Mouse (Mus musculus) kidney, adult 2 months (tissue): ENCODE data around the gene Tfpi2. TPM values are rescaled to one million over a fixed set of nuclear protein-coding genes. Genes with fewer than 3 reads are reported as not detected.

Source experiments
- DNase-seq: peaks from one replicate; pipeline ENCODE4 v3.0.0; 2021
- H3K27ac ChIP-seq: fragments of 200-500 bp; 2 replicates; pipeline ENCODE4 v1.5.1; 2012; ENCODE audit warnings: low read depth, low read length, control low read depth, inconsistent platforms; ENCODE audit not compliant: insufficient read depth
- H3K27me3 ChIP-seq: fragments of 200-500 bp; replicated peaks from 2 replicates; pipeline ENCODE4 v1.6.1; 2012; ENCODE audit warnings: mild to moderate bottlenecking, moderate library complexity, low read length, inconsistent platforms; ENCODE audit not compliant: control insufficient read depth, insufficient read depth
- H3K36me3 ChIP-seq: fragments of 200-500 bp; 2 replicates; pipeline ENCODE4 v1.6.1; 2012; ENCODE audit warnings: mild to moderate bottlenecking, moderate library complexity, low read length, inconsistent platforms; ENCODE audit not compliant: control insufficient read depth, insufficient read depth
- H3K4me1 ChIP-seq: fragments of 200-500 bp; 2 replicates; pipeline ENCODE4 v1.6.1; 2011; ENCODE audit warnings: low read length; ENCODE audit not compliant: control insufficient read depth, insufficient read depth
- H3K4me3 ChIP-seq: fragments of 200-500 bp; 2 replicates; pipeline ENCODE4 v1.5.1; 2011; ENCODE audit warnings: mild to moderate bottlenecking, low read depth, low read length, control low read depth; ENCODE audit not compliant: insufficient read depth
- CTCF ChIP-seq: fragments of 200-500 bp; conservative IDR thresholded peaks from 2 replicates; pipeline ENCODE4 v1.5.1; 2011; ENCODE audit warnings: low read depth, mild to moderate bottlenecking, control low read depth, low read length, moderate library complexity, mixed read lengths; ENCODE audit not compliant: insufficient read depth, insufficient read length
- POLR2A ChIP-seq: fragments of 200-500 bp; IDR thresholded peaks from one replicate; pipeline ENCODE4 v1.6.1; 2011; ENCODE audit warnings: low read depth, low read length, control low read depth
- WGBS: fragments of 180-500 bp; shearing (Covaris S2); methylation state at CpG from one replicate; pipeline ENCODE4 v1.1.7; 2018; 5-methylcytosine and 5-hydroxymethylcytosine counted together
- polyA plus RNA-seq: library from polyadenylated mRNA; depleted of rRNA; stranded (reverse); fragments of >200 nt; gene quantifications from 2 replicates; pipeline ENCODE4 v1.2.3, GENCODE M21; 2012

Gene Tfpi2
- polyA plus RNA-seq, 1 experiment, result 37.3 TPM

- Histone ChIP-seq H3K27me3 (no peaks in the 10 kb centered on the region), H3K36me3 (no peaks in the 10 kb centered on the region), H3K4me3 (peak within 1 kb of the TSS; percentile 93), H3K4me1 (peaks cover 2% of the 10 kb centered on the region; the same call in 1 of the 2 replicates), H3K27ac (peak within 1 kb of the TSS; percentile 99)
- DNase-seq, result peak; percentile 87
- under 1% methylated on average over 19 of the region's 19 CpGs for WGBS
- TF ChIP-seq POLR2A (no peak), CTCF (no peak)
These were observed 15.2 kb upstream of the Tfpi2 start, which contains the start of gene Gng11 for GRCm38 (mm10) chr6:4003890-4004306. Gene Gng11, plus strand, starts transcription at chr6:4003904.

DNA sequence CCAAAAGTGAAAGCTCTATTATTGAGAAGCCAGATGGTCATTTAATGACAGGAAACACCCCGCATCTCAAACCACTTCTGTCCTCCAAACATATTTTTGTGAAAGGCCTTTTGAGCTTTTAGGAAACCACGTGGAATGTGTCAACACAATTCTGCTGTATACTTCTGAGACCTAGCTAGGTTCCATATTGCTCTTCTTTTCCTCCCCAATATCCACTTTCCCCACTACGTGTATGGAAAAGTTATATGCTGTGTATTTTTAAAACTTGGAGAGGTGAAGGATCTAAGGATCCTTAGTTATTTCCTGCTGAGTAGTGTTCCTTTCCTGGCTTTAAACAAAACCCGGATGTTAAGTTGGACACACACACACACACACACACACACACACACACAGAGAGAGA is 14.7 kb upstream of the Tfpi2 start:
- Histone ChIP-seq H3K4me1 (peaks cover 2% of the 10 kb centered on the region; the same call in 1 of the 2 replicates), H3K4me3 (peak overlapping the region; percentile 93; the same call in 1 of the 2 replicates), H3K36me3 (no peaks in the 10 kb centered on the region), H3K27me3 (no peaks in the 10 kb centered on the region), H3K27ac (peak overlapping the region; percentile 99)
- DNase-seq, result no peak
- WGBS, result 35% methylated on average over 4 of the region's 4 CpGs
- no peak for TF ChIP-seq CTCF
- no peak for TF ChIP-seq POLR2A

- Histone ChIP-seq H3K36me3 (no peaks in the 10 kb centered on the region), H3K27ac (no peak overlapping the region), H3K27me3 (no peaks in the 10 kb centered on the region), H3K4me3 (no peak overlapping the region), H3K4me1 (peaks cover 2% of the 10 kb centered on the region; the same call in 1 of the 2 replicates)
- no peak for DNase-seq
- TF ChIP-seq POLR2A (no peak), CTCF (no peak)
- 80% methylated on average over 3 of the region's 3 CpGs for WGBS
These were observed 12.0 kb upstream of the Tfpi2 start for GRCm38 (mm10) chr6:4000716-4001115.

GRCm38 (mm10) chr6:3999296-3999695 is 10.6 kb upstream of the Tfpi2 start:
- Histone ChIP-seq H3K36me3 (no peaks in the 10 kb centered on the region), H3K4me1 (peaks cover 2% of the 10 kb centered on the region; the same call in 1 of the 2 replicates), H3K27me3 (no peaks in the 10 kb centered on the region), H3K27ac (no peak overlapping the region), H3K4me3 (no peak overlapping the region)
- peak; percentile 24 for DNase-seq
- TF ChIP-seq POLR2A (no peak), CTCF (no peak)
- 63% methylated on average over 6 of the region's 6 CpGs for WGBS

- Histone ChIP-seq H3K27ac (no peak overlapping the region), H3K4me1 (peaks cover 2% of the 10 kb centered on the region; the same call in 1 of the 2 replicates), H3K36me3 (no peaks in the 10 kb centered on the region), H3K27me3 (no peaks in the 10 kb centered on the region), H3K4me3 (no peak overlapping the region)
- TF ChIP-seq POLR2A, result no peak
- TF ChIP-seq CTCF, result no peak
- WGBS, result 72% methylated on average over 4 of the region's 4 CpGs
- DNase-seq, result no peak
These were observed 9.4 kb upstream of the Tfpi2 start for GRCm38 (mm10) chr6:3998089-3998488.

- TF ChIP-seq POLR2A, result no peak
- TF ChIP-seq CTCF, result no peak
- H3K4me3 ChIP-seq, result no peak within 1 kb of the TSS
- H3K4me1 ChIP-seq, result no peaks in the 10 kb centered on the region
- 92% methylated on average over 6 of the region's 6 CpGs for WGBS
- H3K27me3 ChIP-seq, result no peaks in the 10 kb centered on the region
- H3K27ac ChIP-seq, result no peak within 1 kb of the TSS
- no peak for DNase-seq
- H3K36me3 ChIP-seq, result no peaks in the 10 kb centered on the region
These were observed 4.8 kb upstream of the Tfpi2 start, which contains the start of gene Gngt1 for GRCm38 (mm10) chr6:3993492-3993891. Gene Gngt1, plus strand, starts transcription at chr6:3993792.

DNA sequence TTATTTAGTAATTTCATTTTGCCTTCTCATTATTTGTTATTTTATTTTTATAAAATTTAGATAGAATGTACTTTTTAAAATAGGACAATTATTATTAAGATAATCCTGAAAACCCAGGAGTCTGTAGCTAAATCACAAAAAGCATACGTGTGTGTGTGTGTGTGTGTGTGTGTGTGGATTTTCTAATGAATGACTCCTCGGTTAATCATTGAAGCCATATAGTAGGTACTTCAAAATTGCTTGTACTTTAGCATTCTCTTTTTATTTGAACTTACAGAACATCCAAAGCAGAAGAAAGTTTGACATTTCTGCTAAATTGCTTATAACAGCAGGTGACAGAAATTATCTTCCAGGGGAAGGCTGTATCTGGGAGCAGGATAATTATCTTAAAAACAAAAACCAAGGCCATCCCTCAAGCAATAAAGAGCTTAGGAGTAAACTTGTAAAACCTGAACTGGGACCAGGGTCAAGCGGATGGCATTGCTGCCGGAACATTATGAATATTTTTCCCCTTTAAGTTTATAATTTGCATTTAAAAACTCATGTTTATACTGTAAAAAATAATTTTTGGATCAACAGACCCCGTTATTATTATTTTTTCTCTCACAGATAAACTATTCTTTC is 5.9 kb downstream of the Tfpi2 start:
- H3K4me3 ChIP-seq, result no peak overlapping the region
- DNase-seq, result no peak
- H3K36me3 ChIP-seq, result no peaks in the 10 kb centered on the region
- no peaks in the 10 kb centered on the region for H3K4me1 ChIP-seq
- TF ChIP-seq POLR2A (no peak), CTCF (no peak)
- no peaks in the 10 kb centered on the region for H3K27me3 ChIP-seq
- H3K27ac ChIP-seq, result no peak overlapping the region
- 75% methylated on average over 5 of the region's 5 CpGs for WGBS
